25 mouse cellular contexts compared by ENCODE assay signal in the genomic region with DNA sequence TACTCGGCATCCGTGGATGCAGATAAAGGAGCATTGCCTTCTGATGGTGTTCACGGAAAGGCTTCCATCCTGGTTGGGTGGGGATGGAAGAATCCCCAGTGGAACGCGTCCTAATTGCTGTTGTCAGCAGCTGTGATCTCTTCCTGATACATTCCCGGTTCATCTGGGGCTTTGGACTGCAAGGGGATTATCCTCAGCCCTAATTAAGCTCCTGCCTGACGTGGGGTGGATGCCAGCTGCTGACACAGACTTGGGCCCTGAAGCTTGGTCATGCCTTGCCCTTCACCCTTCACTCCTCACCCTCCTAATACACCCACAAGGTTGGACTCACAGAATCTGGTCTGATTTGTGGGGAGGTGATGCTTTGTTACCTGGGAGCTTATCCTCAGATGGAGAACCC.
A peak's percentile ranks its signal among the peaks of the same experiment; 100 is the strongest.
DNase-seq lines count a peak whose midpoint lies in the region; ATAC-seq and TF ChIP-seq lines count a peak whose summit lies in the region.
"Had no signal": no experiment of that assay in that cellular context is flagged by ENCODE, and none has a peak within 500 bp of the region (broad histone marks: within the 10 kb centered on the region; RNA-seq: fewer than 3 reads in every experiment).

No protein-coding gene starts in this region.

- ATAC-seq in kidney, embryonic 14.5 days (ENCODE audit: low FRiP score, low TSS enrichment), result no peak
- no peak for ATAC-seq in midbrain, postnatal 0 days (ENCODE audit: low FRiP score)
- no peak for ATAC-seq in midbrain, embryonic 11.5 days (ENCODE audit: low FRiP score)
- no peak for ATAC-seq in erythroblast, adult 5-6 weeks (replicated peaks; ENCODE audit: low FRiP score, poor library complexity, severe bottlenecking)
- no peak for ATAC-seq in forebrain, embryonic 13.5 days
- ATAC-seq: activated CD4-positive, CD25-positive, alpha-beta regulatory T cell, adult 4 months; forebrain, postnatal 0 days; intestine, postnatal 0 days; liver, embryonic 12.5 days; midbrain, embryonic 16.5 days had no signal

- no peak overlapping the region for H3K27ac ChIP-seq in kidney, adult 2 months (ENCODE audit: insufficient read depth, low read depth, low read length)
- H3K27ac ChIP-seq in kidney, embryonic 14.5 days (ENCODE audit: low read depth, low read length), result no peak overlapping the region
- H3K27ac ChIP-seq in midbrain, postnatal 0 days (ENCODE audit: low read depth, low read length), result no peak overlapping the region
- H3K27ac ChIP-seq in midbrain, embryonic 11.5 days (ENCODE audit: low read depth, low read length), result no peak overlapping the region
- H3K27ac ChIP-seq in forebrain, embryonic 13.5 days, result no peak overlapping the region
- H3K27ac ChIP-seq: forebrain, embryonic 10.5 days; limb, embryonic 13.5 days; liver, embryonic 12.5 days had no signal

- H3K4me2 ChIP-seq in kidney, embryonic 14.5 days (replicated peaks; ENCODE audit: low read depth, low read length), result no peak overlapping the region
- no peak overlapping the region for H3K4me2 ChIP-seq in midbrain, postnatal 0 days (ENCODE audit: low read depth, low read length, poor library complexity, severe bottlenecking)
- no peak overlapping the region for H3K4me2 ChIP-seq in midbrain, embryonic 11.5 days
- no peak overlapping the region for H3K4me2 ChIP-seq in forebrain, embryonic 13.5 days
- H3K4me2 ChIP-seq: heart, embryonic 11.5 days; limb, embryonic 13.5 days; liver, embryonic 12.5 days had no signal

- TF ChIP-seq CTCF in kidney, adult 2 months (conservative IDR thresholded peaks at IDR 0.05; ENCODE audit: insufficient read depth, insufficient read length, low read depth, low read length), result no peak
- no peak for TF ChIP-seq CTCF in midbrain, postnatal 0 days (IDR thresholded peaks at IDR 0.05)

- DNase-seq in kidney, adult 2 months, result peak; percentile 83
- peak; percentile 32 for DNase-seq in midbrain, postnatal 0 days (ENCODE audit: low spot score)
- DNase-seq in midbrain, embryonic 11.5 days (ENCODE audit: low spot score, missing footprints), result no peak
- peak; percentile 70 for DNase-seq in retina, adult 2 months (ENCODE audit: low read depth, low spot score)
- DNase-seq: adrenal gland, postnatal 10 days; cerebellum, adult 8-10 months; forebrain, postnatal 0 days; gastrocnemius, postnatal 14 days; heart, adult 11 months; layer of hippocampus, postnatal 36 days; lung, adult 18-20 months; right cerebral cortex, postnatal 14 days; spleen, adult 18-20 months; thymus, postnatal 14 days had no signal

- no peaks in the 10 kb centered on the region for H3K9me3 ChIP-seq in kidney, embryonic 14.5 days (ENCODE audit: control insufficient read depth, low read length)
- no peaks in the 10 kb centered on the region for H3K9me3 ChIP-seq in midbrain, postnatal 0 days (ENCODE audit: low read length)
- no peaks in the 10 kb centered on the region for H3K9me3 ChIP-seq in midbrain, embryonic 11.5 days (ENCODE audit: control insufficient read depth, low read length)
- H3K9me3 ChIP-seq in forebrain, embryonic 13.5 days (replicated peaks), result no peaks in the 10 kb centered on the region
- H3K9me3 ChIP-seq: forebrain, embryonic 10.5 days; limb, embryonic 13.5 days; liver, embryonic 12.5 days; megakaryocyte, embryonic 14.5 days had no signal

- peaks cover 17% of the 10 kb centered on the region for H3K4me1 ChIP-seq in kidney, adult 2 months (ENCODE audit: control insufficient read depth, insufficient read depth, low read length)
- H3K4me1 ChIP-seq in kidney, embryonic 14.5 days (ENCODE audit: control insufficient read depth, insufficient read depth, low read length), result no peaks in the 10 kb centered on the region
- no peaks in the 10 kb centered on the region for H3K4me1 ChIP-seq in midbrain, postnatal 0 days (ENCODE audit: insufficient read depth, low read length)
- no peaks in the 10 kb centered on the region for H3K4me1 ChIP-seq in midbrain, embryonic 11.5 days (ENCODE audit: control insufficient read depth, insufficient read depth, low read length)
- H3K4me1 ChIP-seq in forebrain, embryonic 13.5 days, result no peaks in the 10 kb centered on the region
- H3K4me1 ChIP-seq: forebrain, embryonic 10.5 days; liver, embryonic 12.5 days had no signal

- H3K4me3 ChIP-seq in kidney, adult 2 months (ENCODE audit: insufficient read depth, low read depth, low read length), result no peak overlapping the region
- no peak overlapping the region for H3K4me3 ChIP-seq in kidney, embryonic 14.5 days (ENCODE audit: low read length)
- H3K4me3 ChIP-seq in midbrain, postnatal 0 days (ENCODE audit: low read depth, low read length), result no peak overlapping the region
- no peak overlapping the region for H3K4me3 ChIP-seq in midbrain, embryonic 11.5 days (ENCODE audit: low read depth, low read length)
- no peak overlapping the region for H3K4me3 ChIP-seq in forebrain, embryonic 13.5 days
- H3K4me3 ChIP-seq: forebrain, embryonic 10.5 days; limb, embryonic 13.5 days; liver, embryonic 12.5 days; megakaryocyte, embryonic 14.5 days had no signal

- no peak overlapping the region for H3K9ac ChIP-seq in kidney, embryonic 14.5 days (ENCODE audit: low read depth, low read length)
- H3K9ac ChIP-seq in midbrain, postnatal 0 days (replicated peaks; ENCODE audit: low read length, poor library complexity, severe bottlenecking), result no peak overlapping the region
- no peak overlapping the region for H3K9ac ChIP-seq in midbrain, embryonic 11.5 days (ENCODE audit: low read length)
- no peak overlapping the region for H3K9ac ChIP-seq in forebrain, embryonic 13.5 days
- H3K9ac ChIP-seq: forebrain, postnatal 0 days; limb, embryonic 13.5 days; liver, embryonic 12.5 days had no signal

- TF ChIP-seq POLR2A in kidney, adult 2 months (IDR thresholded peaks at IDR 0.05; ENCODE audit: low read depth, low read length), result no peak

- H3K36me3 ChIP-seq in kidney, adult 2 months (ENCODE audit: control insufficient read depth, insufficient read depth, low read length), result no peaks in the 10 kb centered on the region
- H3K36me3 ChIP-seq in kidney, embryonic 14.5 days (ENCODE audit: control insufficient read depth, insufficient read depth, low read length), result no peaks in the 10 kb centered on the region
- no peaks in the 10 kb centered on the region for H3K36me3 ChIP-seq in midbrain, postnatal 0 days (ENCODE audit: insufficient read depth, low read length)
- H3K36me3 ChIP-seq in midbrain, embryonic 11.5 days (ENCODE audit: control insufficient read depth, insufficient read depth, low read length), result no peaks in the 10 kb centered on the region
- no peaks in the 10 kb centered on the region for H3K36me3 ChIP-seq in forebrain, embryonic 13.5 days (ENCODE audit: poor library complexity, severe bottlenecking)
- H3K36me3 ChIP-seq: forebrain, embryonic 10.5 days; limb, embryonic 13.5 days; liver, embryonic 12.5 days had no signal

- H3K27me3 ChIP-seq in kidney, adult 2 months (replicated peaks; ENCODE audit: control insufficient read depth, insufficient read depth, low read length), result no peaks in the 10 kb centered on the region
- H3K27me3 ChIP-seq in kidney, embryonic 14.5 days (ENCODE audit: control insufficient read depth, insufficient read depth, low read length), result no peaks in the 10 kb centered on the region
- H3K27me3 ChIP-seq in midbrain, postnatal 0 days (ENCODE audit: insufficient read depth, low read length), result no peaks in the 10 kb centered on the region
- H3K27me3 ChIP-seq in midbrain, embryonic 11.5 days (ENCODE audit: control insufficient read depth, insufficient read depth, low read length), result no peaks in the 10 kb centered on the region
- H3K27me3 ChIP-seq in forebrain, embryonic 13.5 days, result no peaks in the 10 kb centered on the region
- H3K27me3 ChIP-seq: liver, embryonic 12.5 days; megakaryocyte, embryonic 14.5 days had no signal

- WGBS in kidney, adult 2 months, result 67% methylated on average over 7 of the region's 7 CpGs
- 82% methylated on average over 7 of the region's 7 CpGs for WGBS in kidney, embryonic 14.5 days
- WGBS in midbrain, postnatal 0 days, result 36% methylated on average over 7 of the region's 7 CpGs
- WGBS in midbrain, embryonic 11.5 days, result 59% methylated on average over 7 of the region's 7 CpGs
- WGBS in forebrain, embryonic 13.5 days, result 55% methylated on average over 7 of the region's 7 CpGs
